Mouse (Mus musculus) G1E (cell line): ENCODE results near the gene Ino80. TPM values are rescaled to one million over a fixed set of nuclear protein-coding genes. Genes with fewer than 3 reads are reported as not detected.
A peak's percentile ranks its signal among the peaks of the same experiment; 100 is the strongest.

Experiments used
- ATAC-seq: 2 replicates; pipeline ENCODE4 v1.8.0; 2016; ENCODE audit warnings: mild to moderate bottlenecking; ENCODE audit not compliant: insufficient number of reproducible peaks, poor library complexity, low FRiP score, severe bottlenecking; ENCODE audit errors: extremely low read depth
- DNase-seq: peaks from one replicate; pipeline ENCODE4 v3.0.0; 2012; ENCODE audit warnings: low spot score
- H3K27me3 ChIP-seq: 2 replicates; pipeline ENCODE4 v1.6.1; 2012; ENCODE audit warnings: mild to moderate bottlenecking, low read length, inconsistent platforms; ENCODE audit not compliant: insufficient read depth
- H3K36me3 ChIP-seq: replicated peaks from 2 replicates; pipeline ENCODE3; 2012; ENCODE audit warnings: mild to moderate bottlenecking, inconsistent platforms
- H3K4me1 ChIP-seq: 2 replicates; pipeline ENCODE4 v1.6.1; 2012; ENCODE audit warnings: low read depth, low read length, inconsistent platforms, mixed read lengths; ENCODE audit not compliant: insufficient read depth
- H3K4me3 ChIP-seq: 2 replicates; pipeline ENCODE4 v1.5.1; 2012; ENCODE audit warnings: low read depth, mild to moderate bottlenecking, inconsistent platforms, low read length, moderate library complexity, mixed read lengths
- H3K9me3 ChIP-seq: replicated peaks from 2 replicates; pipeline ENCODE4 v1.6.1; 2012; ENCODE audit warnings: inconsistent platforms
- CTCF ChIP-seq: IDR thresholded peaks from 2 replicates; pipeline ENCODE4 v1.5.1; 2012; ENCODE audit warnings: low read depth, low read length, inconsistent platforms, mixed read lengths
- GATA1 ChIP-seq: IDR thresholded peaks from 2 replicates; pipeline ENCODE4 v1.6.1; 2012; ENCODE audit warnings: borderline replicate concordance, low read length, inconsistent platforms, mixed read lengths
- GATA2 ChIP-seq: IDR thresholded peaks from 2 replicates; pipeline ENCODE4 v1.6.1; 2012; ENCODE audit warnings: low read depth, low read length, inconsistent platforms, borderline replicate concordance
- POLR2AphosphoS5 ChIP-seq: IDR thresholded peaks from 2 replicates; pipeline ENCODE4 v1.6.1; 2012; ENCODE audit warnings: low read depth, low read length, inconsistent platforms; ENCODE audit not compliant: insufficient replicate concordance
- TAL1 ChIP-seq: conservative IDR thresholded peaks from 2 replicates; pipeline ENCODE4 v1.6.1; 2012; ENCODE audit warnings: low read depth, low read length, inconsistent platforms, mixed read lengths
- polyA plus RNA-seq: library from polyadenylated mRNA; stranded (reverse); fragments of >175 nt; gene quantifications from 2 replicates; pipeline ENCODE4 v1.2.3, GENCODE M21; 2012
- total RNA-seq, 2 experiments: library from RNA; stranded (forward) in 1 of 2; stranded (reverse) in 1 of 2; fragments of 200-1000 nt in 1 of 2; fragments of >200 nt in 1 of 2; fragmentation: Nextera tagmentation in 1 of 2; gene quantifications; 2 replicates each; pipeline ENCODE4 v1.2.3; 2014 to 2017

Ino80 gene
- total and polyA plus RNA-seq, 3 experiments, result 7.0 to 41.2 (median 20.4) TPM

- Histone ChIP-seq H3K27me3 (peaks cover 68% of the 10 kb centered on the region), H3K4me3 (no peak overlapping the region), H3K9me3 (no peaks in the 10 kb centered on the region), H3K36me3 (no peaks in the 10 kb centered on the region), H3K4me1 (peaks cover 22% of the 10 kb centered on the region)
- DNase-seq, result no peak
- ATAC-seq, result no peak
- TF ChIP-seq POLR2AphosphoS5, result no peak
- TF ChIP-seq TAL1, result no peak
- TF ChIP-seq GATA1, result no peak
- no peak for TF ChIP-seq GATA2
- no peak for TF ChIP-seq CTCF
Observed at GRCm38 (mm10) chr2:119332177-119332661, 145.3 kb downstream of the Ino80 start.

GRCm38 (mm10) chr2:119330795-119331194 lies 146.7 kb downstream of the Ino80 start:
- no peaks in the 10 kb centered on the region for H3K36me3 ChIP-seq
- H3K27me3 ChIP-seq, result peaks cover 81% of the 10 kb centered on the region
- peaks cover 23% of the 10 kb centered on the region for H3K4me1 ChIP-seq
- no peak for DNase-seq
- H3K9me3 ChIP-seq, result no peaks in the 10 kb centered on the region
- no peak overlapping the region for H3K4me3 ChIP-seq
- TF ChIP-seq GATA2, result no peak
- TF ChIP-seq CTCF, result no peak
- TF ChIP-seq GATA1, result no peak
- no peak for TF ChIP-seq TAL1
- no peak for ATAC-seq

GRCm38 (mm10) chr2:119329123-119329817 lies 148.2 kb downstream of the Ino80 start:
- Histone ChIP-seq H3K9me3 (no peaks in the 10 kb centered on the region), H3K4me3 (no peak overlapping the region), H3K36me3 (no peaks in the 10 kb centered on the region), H3K27me3 (peaks cover 86% of the 10 kb centered on the region), H3K4me1 (peaks cover 36% of the 10 kb centered on the region)
- TF ChIP-seq CTCF (no peak), GATA1 (no peak), GATA2 (no peak), TAL1 (no peak), POLR2AphosphoS5 (no peak)
- ATAC-seq (no peak), DNase-seq (no peak)

- H3K9me3 ChIP-seq, result no peaks in the 10 kb centered on the region
- H3K4me3 ChIP-seq, result no peak overlapping the region
- ATAC-seq, result no peak
- no peak for TF ChIP-seq GATA2
- TF ChIP-seq TAL1, result no peak
- TF ChIP-seq CTCF, result no peak
- TF ChIP-seq POLR2AphosphoS5, result no peak
- no peak for TF ChIP-seq GATA1
- peaks cover 43% of the 10 kb centered on the region for H3K4me1 ChIP-seq
- H3K36me3 ChIP-seq, result no peaks in the 10 kb centered on the region
- DNase-seq, result no peak
- peaks cover 83% of the 10 kb centered on the region for H3K27me3 ChIP-seq
Observed at GRCm38 (mm10) chr2:119328546-119328945, 148.9 kb downstream of the Ino80 start.

DNA sequence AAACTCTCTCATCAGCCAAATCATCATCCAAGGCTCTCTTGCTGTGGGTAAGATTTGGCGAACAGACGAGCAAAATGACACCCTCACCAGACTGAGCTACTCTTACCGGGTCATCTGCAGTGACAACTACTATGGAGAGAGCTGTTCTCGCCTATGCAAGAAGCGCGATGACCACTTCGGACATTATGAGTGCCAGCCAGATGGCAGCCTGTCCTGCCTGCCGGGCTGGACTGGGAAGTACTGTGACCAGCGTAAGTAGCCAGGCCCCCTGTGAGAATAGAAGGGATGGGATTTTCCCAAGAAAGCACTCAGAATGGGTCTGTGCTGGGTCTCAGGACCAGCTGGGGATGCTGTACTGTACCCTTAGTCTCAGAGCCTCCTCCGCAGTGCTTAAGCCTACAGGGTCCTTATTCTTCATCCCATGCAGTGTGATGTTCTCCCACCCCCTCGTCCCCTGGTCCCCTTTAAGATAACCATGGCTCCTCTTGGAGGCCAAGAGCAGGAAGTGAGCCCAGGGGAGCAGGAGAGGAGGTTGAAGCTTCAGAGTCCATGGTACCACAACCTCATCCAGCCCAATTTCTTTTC lies 149.5 kb downstream of the Ino80 start:
- no peak for ATAC-seq
- no peaks in the 10 kb centered on the region for H3K9me3 ChIP-seq
- H3K36me3 ChIP-seq, result no peaks in the 10 kb centered on the region
- no peak overlapping the region for H3K4me3 ChIP-seq
- TF ChIP-seq POLR2AphosphoS5, result no peak
- TF ChIP-seq GATA1, result no peak
- no peak for TF ChIP-seq GATA2
- TF ChIP-seq TAL1, result no peak
- no peak for TF ChIP-seq CTCF
- no peak for DNase-seq
- peaks cover 83% of the 10 kb centered on the region for H3K27me3 ChIP-seq
- peaks cover 48% of the 10 kb centered on the region for H3K4me1 ChIP-seq

GRCm38 (mm10) chr2:119327102-119327480 lies 150.4 kb downstream of the Ino80 start:
- no peak for DNase-seq

More at GRCm38 (mm10) chr2:119327102-119327480, 150.4 kb downstream of the Ino80 start:
- ATAC-seq, result no peak
- Histone ChIP-seq H3K4me1 (peaks cover 58% of the 10 kb centered on the region), H3K9me3 (no peaks in the 10 kb centered on the region), H3K4me3 (peak overlapping the region; percentile 65; the same call in 1 of the 2 replicates), H3K36me3 (no peaks in the 10 kb centered on the region), H3K27me3 (peaks cover 83% of the 10 kb centered on the region)
- TF ChIP-seq GATA2 (no peak), TAL1 (no peak), GATA1 (no peak), CTCF (no peak), POLR2AphosphoS5 (no peak)
